Mouse (Mus musculus): Measurements from ENCODE around the gene Htra1. TPM values are rescaled to one million over a fixed set of nuclear protein-coding genes. Genes with fewer than 3 reads are reported as not detected.

The Htra1 gene
- polyA plus RNA-seq, 1 experiment = 231 TPM

GRCm38 (mm10) chr7:130991174-130991789 lies 55.4 kb downstream of the Htra1 start:
- no peak overlapping the region for H3K27ac ChIP-seq (ENCODE audit: insufficient read depth, low read length)
- 82% methylated on average over 13 of the region's 13 CpGs for WGBS
- H3K4me3 ChIP-seq (replicated peaks; ENCODE audit: insufficient read depth, low read depth, low read length) = no peak overlapping the region
- TF ChIP-seq CTCF (IDR thresholded peaks at IDR 0.05; ENCODE audit: borderline replicate concordance, insufficient read depth, low read depth, low read length) (no peak), POLR2A (IDR thresholded peaks at IDR 0.05; ENCODE audit: borderline replicate concordance, insufficient read depth, low read length) (no peak)
- no peaks in the 10 kb centered on the region for H3K27me3 ChIP-seq (ENCODE audit: control insufficient read depth, insufficient read depth, low read length)
- no peak for DNase-seq
- no peaks in the 10 kb centered on the region for H3K4me1 ChIP-seq (ENCODE audit: control insufficient read depth, insufficient read depth, low read length)

DNA sequence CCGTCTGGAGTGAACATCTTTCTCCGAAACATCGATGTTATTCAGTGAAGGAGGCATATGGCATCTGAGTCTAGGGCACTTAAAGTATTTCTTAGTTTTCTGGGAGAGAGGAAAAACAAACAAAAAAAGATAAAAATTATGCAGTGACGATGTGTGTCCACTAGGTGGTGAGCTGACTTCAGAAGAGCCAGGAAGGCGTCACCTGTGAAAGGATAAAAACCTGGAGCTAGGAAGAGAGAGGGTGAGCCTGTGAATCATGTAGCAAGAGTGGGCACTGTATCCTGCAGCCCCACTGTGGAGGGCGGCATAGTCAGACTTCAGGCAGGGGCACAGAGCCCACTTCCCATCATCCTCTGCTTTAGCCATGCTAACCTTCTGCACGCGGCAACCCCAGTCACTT lies 58.0 kb downstream of the Htra1 start:
- H3K27me3 ChIP-seq (ENCODE audit: control insufficient read depth, insufficient read depth, low read length) = no peaks in the 10 kb centered on the region
- WGBS = 47% methylated on average over 8 of the region's 8 CpGs
- no peak overlapping the region for H3K27ac ChIP-seq (ENCODE audit: insufficient read depth, low read length)
- H3K4me1 ChIP-seq (ENCODE audit: control insufficient read depth, insufficient read depth, low read length) = no peaks in the 10 kb centered on the region
- DNase-seq = no peak
- H3K4me3 ChIP-seq (replicated peaks; ENCODE audit: insufficient read depth, low read depth, low read length) = no peak overlapping the region
- TF ChIP-seq CTCF (IDR thresholded peaks at IDR 0.05; ENCODE audit: borderline replicate concordance, insufficient read depth, low read depth, low read length) (peak; percentile 65; the same call in 1 of the 2 replicates), POLR2A (IDR thresholded peaks at IDR 0.05; ENCODE audit: borderline replicate concordance, insufficient read depth, low read length) (no peak)

DNA sequence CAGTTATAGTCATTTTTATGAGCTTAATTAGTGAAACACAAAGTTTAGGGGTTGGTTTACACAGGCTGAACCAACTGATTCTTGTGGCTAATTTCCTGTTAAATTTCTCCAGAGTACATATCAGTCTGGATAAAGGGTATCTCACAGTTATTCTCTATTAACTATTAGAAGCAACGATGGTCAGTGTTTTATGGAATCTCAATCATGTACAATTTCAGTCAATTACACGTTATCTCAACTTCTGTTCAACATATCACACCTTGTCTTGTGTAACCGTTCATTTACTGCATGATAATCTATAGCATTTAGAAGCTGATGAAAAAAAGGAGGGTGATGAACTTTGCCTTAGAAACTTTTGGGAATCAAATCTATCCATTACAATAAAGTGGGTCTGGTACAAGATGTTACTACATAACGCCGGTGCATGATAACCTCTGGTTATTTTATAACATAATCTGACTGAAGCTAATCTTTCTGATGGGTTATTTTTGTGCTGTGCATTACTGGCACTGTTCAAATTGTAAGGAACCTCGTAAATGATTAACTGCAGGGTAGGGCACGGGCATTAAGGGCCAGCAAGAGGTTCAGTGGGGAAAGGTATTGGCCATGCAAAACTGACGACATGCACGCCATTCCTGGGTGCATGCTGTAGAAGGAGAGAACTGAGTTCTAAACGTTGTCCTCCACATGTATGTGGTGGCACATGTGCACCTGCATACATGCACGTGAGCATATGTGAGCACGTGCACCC lies 66.2 kb downstream of the Htra1 start:
- no peak for DNase-seq
- Histone ChIP-seq H3K27ac (ENCODE audit: insufficient read depth, low read length) (no peak overlapping the region), H3K4me3 (replicated peaks; ENCODE audit: insufficient read depth, low read depth, low read length) (no peak overlapping the region), H3K27me3 (ENCODE audit: control insufficient read depth, insufficient read depth, low read length) (no peaks in the 10 kb centered on the region), H3K4me1 (ENCODE audit: control insufficient read depth, insufficient read depth, low read length) (no peaks in the 10 kb centered on the region)
- 91% methylated on average over 12 of the region's 12 CpGs for WGBS
- TF ChIP-seq CTCF (IDR thresholded peaks at IDR 0.05; ENCODE audit: borderline replicate concordance, insufficient read depth, low read depth, low read length) (no peak), POLR2A (IDR thresholded peaks at IDR 0.05; ENCODE audit: borderline replicate concordance, insufficient read depth, low read length) (no peak)

- no peak for DNase-seq
- Histone ChIP-seq H3K27me3 (ENCODE audit: control insufficient read depth, insufficient read depth, low read length) (no peaks in the 10 kb centered on the region), H3K4me3 (replicated peaks; ENCODE audit: insufficient read depth, low read depth, low read length) (no peak overlapping the region), H3K27ac (ENCODE audit: insufficient read depth, low read length) (no peak overlapping the region), H3K4me1 (ENCODE audit: control insufficient read depth, insufficient read depth, low read length) (no peaks in the 10 kb centered on the region)
- 94% methylated on average over 5 of the region's 5 CpGs for whole genome bisulfite sequencing
- no peak for TF ChIP-seq CTCF (IDR thresholded peaks at IDR 0.05; ENCODE audit: borderline replicate concordance, insufficient read depth, low read depth, low read length)
- TF ChIP-seq POLR2A (IDR thresholded peaks at IDR 0.05; ENCODE audit: borderline replicate concordance, insufficient read depth, low read length) = no peak
Measured at GRCm38 (mm10) chr7:131004071-131004470, 68.2 kb downstream of the Htra1 start.

DNA sequence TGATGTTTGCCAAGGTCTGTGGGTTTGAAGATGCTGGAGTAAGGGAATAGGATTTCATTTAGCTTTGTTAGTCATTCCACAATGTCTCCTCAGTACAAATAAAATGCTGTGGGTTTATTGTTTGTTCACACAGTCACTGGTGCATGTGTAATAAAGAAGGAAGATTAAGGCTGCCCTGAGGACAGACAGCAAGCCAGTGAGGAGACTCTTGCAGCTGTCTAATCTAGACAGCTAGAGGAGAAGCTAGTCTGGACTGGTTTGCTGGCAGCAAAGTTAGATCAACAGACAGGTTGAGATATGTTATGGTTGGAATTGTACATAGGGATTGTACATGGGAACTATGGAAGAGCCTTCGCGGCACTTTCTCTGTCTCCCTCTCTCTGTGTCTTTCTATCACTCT lies 71.3 kb downstream of the Htra1 start:
- Histone ChIP-seq H3K4me3 (replicated peaks; ENCODE audit: insufficient read depth, low read depth, low read length) (no peak overlapping the region), H3K27me3 (ENCODE audit: control insufficient read depth, insufficient read depth, low read length) (no peaks in the 10 kb centered on the region), H3K4me1 (ENCODE audit: control insufficient read depth, insufficient read depth, low read length) (no peaks in the 10 kb centered on the region), H3K27ac (ENCODE audit: insufficient read depth, low read length) (no peak overlapping the region)
- TF ChIP-seq POLR2A (IDR thresholded peaks at IDR 0.05; ENCODE audit: borderline replicate concordance, insufficient read depth, low read length) (no peak), CTCF (IDR thresholded peaks at IDR 0.05; ENCODE audit: borderline replicate concordance, insufficient read depth, low read depth, low read length) (no peak)
- 100% methylated on average over 2 of the region's 2 CpGs for WGBS
- DNase-seq = no peak

GRCm38 (mm10) chr7:131009178-131009577 lies 73.3 kb downstream of the Htra1 start:
- no peak overlapping the region for H3K27ac ChIP-seq (ENCODE audit: insufficient read depth, low read length)
- no peak overlapping the region for H3K4me3 ChIP-seq (replicated peaks; ENCODE audit: insufficient read depth, low read depth, low read length)
- no peaks in the 10 kb centered on the region for H3K4me1 ChIP-seq (ENCODE audit: control insufficient read depth, insufficient read depth, low read length)
- no peak for DNase-seq
- H3K27me3 ChIP-seq (ENCODE audit: control insufficient read depth, insufficient read depth, low read length) = no peaks in the 10 kb centered on the region
- WGBS = 83% methylated on average over 5 of the region's 5 CpGs
- TF ChIP-seq POLR2A (IDR thresholded peaks at IDR 0.05; ENCODE audit: borderline replicate concordance, insufficient read depth, low read length) (no peak), CTCF (IDR thresholded peaks at IDR 0.05; ENCODE audit: borderline replicate concordance, insufficient read depth, low read depth, low read length) (no peak)

DNA sequence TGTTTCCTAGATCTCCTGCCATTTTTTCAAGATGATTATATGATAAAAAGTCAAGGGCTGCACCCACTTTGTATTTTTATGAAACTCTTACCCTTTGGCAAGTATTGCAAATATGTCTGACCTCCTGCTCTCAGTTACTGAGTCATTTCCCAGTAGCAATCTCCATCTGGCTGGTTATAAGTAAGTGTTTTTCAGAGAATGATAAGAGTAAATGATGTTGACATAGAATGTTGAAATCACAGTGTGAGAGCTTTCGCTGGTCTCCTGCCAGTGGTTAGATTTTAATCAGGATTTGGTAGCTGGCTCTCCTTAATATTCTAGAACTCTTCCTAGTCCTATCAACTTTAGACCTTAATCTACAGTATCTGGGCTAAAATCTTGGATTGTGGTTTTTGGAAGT lies 76.0 kb downstream of the Htra1 start:
- Histone ChIP-seq H3K27ac (ENCODE audit: insufficient read depth, low read length) (no peak overlapping the region), H3K4me3 (replicated peaks; ENCODE audit: insufficient read depth, low read depth, low read length) (no peak overlapping the region), H3K27me3 (ENCODE audit: control insufficient read depth, insufficient read depth, low read length) (no peaks in the 10 kb centered on the region), H3K4me1 (ENCODE audit: control insufficient read depth, insufficient read depth, low read length) (no peaks in the 10 kb centered on the region)
- DNase-seq = no peak
- no peak for TF ChIP-seq POLR2A (IDR thresholded peaks at IDR 0.05; ENCODE audit: borderline replicate concordance, insufficient read depth, low read length)
- TF ChIP-seq CTCF (IDR thresholded peaks at IDR 0.05; ENCODE audit: borderline replicate concordance, insufficient read depth, low read depth, low read length) = no peak
- WGBS = 82% methylated on average over 1 of the region's 1 CpGs

GRCm38 (mm10) chr7:131019181-131019580 lies 83.3 kb downstream of the Htra1 start:
- TF ChIP-seq POLR2A (IDR thresholded peaks at IDR 0.05; ENCODE audit: borderline replicate concordance, insufficient read depth, low read length) = no peak
- TF ChIP-seq CTCF (IDR thresholded peaks at IDR 0.05; ENCODE audit: borderline replicate concordance, insufficient read depth, low read depth, low read length) = no peak
- no peaks in the 10 kb centered on the region for H3K4me1 ChIP-seq (ENCODE audit: control insufficient read depth, insufficient read depth, low read length)
- no peak overlapping the region for H3K27ac ChIP-seq (ENCODE audit: insufficient read depth, low read length)
- no peak overlapping the region for H3K4me3 ChIP-seq (replicated peaks; ENCODE audit: insufficient read depth, low read depth, low read length)
- H3K27me3 ChIP-seq (ENCODE audit: control insufficient read depth, insufficient read depth, low read length) = no peaks in the 10 kb centered on the region
- DNase-seq = no peak
- WGBS = 72% methylated on average over 2 of the region's 2 CpGs

Measured in cerebellum, adult 2 months (tissue).